Mouse (Mus musculus): ENCODE results near the gene P4ha1.

GRCm38 (mm10) chr10:59380411-59380821, 57.3 kb downstream of the P4ha1 start:
- TF ChIP-seq POLR2A (IDR thresholded peaks at IDR 0.05; ENCODE audit: borderline replicate concordance, insufficient read depth, low read length) (no peak), CTCF (IDR thresholded peaks at IDR 0.05; ENCODE audit: borderline replicate concordance, insufficient read depth, low read depth, low read length) (no peak)
